Mouse (Mus musculus) cerebral cortex, adult 2 months (tissue): ENCODE data around the gene Fam193a.

Source experiments
- WGBS: fragments of 180-500 bp; shearing (Covaris S2); methylation state at CpG from one replicate; pipeline ENCODE4 v1.1.7; 2018; 5-methylcytosine and 5-hydroxymethylcytosine counted together

Fam193a gene

DNA sequence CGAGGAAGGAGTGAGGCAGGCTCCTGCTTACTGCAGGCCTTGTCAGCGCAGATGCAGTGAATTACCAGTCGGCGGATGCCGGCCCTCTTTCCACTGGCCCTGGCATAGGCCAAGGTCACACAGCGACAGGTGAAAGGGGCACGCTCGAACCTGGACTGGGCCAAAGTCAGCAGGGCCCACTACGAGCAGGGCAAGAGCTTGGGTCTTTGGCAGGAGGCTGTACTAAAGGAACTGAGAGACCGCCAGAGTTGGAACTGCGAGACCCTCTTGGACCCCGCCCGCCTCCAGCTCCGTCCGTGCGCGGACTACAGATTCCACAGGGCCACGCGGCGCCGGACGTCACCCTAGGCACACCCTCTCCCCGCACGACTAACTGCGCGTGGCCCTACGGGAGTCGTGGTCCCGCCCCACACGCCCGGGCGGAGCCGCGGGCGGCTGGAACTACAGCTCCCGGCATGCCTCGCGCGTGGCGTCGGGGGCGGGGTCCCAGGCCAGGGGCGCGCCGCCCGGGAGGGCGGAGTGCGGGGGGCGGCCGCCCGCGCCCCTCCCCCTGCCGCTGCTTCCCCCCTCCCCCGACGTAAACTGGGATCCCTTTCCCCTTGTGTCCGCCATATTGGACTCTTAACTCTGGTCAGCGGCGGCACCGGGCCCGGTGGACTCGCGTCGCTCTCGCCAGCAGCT is at the start of gene Fam193a:
Gene Fam193a, plus strand, starts transcription at position 593 of the 681 bp plus-strand sequence.
- WGBS = under 1% methylated on average over 60 of the region's 64 CpGs

DNA sequence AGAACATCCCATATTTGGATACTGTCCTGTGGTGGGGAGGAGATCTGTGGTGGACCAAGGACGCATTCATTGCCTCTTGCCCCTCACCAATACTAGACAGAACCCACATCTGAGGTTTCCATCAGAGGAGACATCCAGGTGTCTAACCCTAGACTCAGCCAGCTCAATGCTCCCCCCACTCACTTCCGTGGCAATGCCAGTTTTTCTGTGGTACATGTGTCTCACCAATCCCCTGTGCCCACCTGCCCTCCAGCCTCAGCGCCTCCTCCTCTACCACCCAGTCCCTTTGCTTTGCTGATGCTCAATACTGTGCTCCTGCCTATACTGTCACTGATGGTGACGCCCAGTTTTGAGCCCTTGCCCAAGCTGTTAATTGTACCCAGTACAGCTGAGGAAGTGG is 48.5 kb upstream of the Fam193a start:
- WGBS = 87% methylated on average over 4 of the region's 4 CpGs

DNA sequence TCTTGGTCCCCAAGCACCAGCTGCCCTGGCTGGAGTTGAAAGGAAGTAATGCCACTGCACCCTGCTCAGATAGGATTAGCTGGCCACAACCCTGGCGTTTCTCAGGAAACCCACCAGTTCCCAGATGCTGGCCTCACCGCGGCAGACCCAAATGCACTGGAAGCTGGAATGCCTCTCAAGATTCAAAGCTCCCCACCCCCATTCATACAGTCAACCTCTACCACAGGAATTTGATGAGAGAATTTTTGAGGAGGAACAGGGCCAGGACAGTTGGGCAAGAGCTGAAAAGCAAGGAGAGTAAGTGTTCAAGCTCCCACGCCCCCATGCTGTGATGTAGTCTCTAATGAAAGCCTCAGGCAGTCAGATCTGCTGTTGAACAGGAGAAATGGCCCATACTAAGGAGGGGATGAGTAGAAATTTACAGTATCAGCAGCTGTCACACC is 43.5 kb upstream of the Fam193a start:
- 45% methylated on average over 4 of the region's 4 CpGs for WGBS

DNA sequence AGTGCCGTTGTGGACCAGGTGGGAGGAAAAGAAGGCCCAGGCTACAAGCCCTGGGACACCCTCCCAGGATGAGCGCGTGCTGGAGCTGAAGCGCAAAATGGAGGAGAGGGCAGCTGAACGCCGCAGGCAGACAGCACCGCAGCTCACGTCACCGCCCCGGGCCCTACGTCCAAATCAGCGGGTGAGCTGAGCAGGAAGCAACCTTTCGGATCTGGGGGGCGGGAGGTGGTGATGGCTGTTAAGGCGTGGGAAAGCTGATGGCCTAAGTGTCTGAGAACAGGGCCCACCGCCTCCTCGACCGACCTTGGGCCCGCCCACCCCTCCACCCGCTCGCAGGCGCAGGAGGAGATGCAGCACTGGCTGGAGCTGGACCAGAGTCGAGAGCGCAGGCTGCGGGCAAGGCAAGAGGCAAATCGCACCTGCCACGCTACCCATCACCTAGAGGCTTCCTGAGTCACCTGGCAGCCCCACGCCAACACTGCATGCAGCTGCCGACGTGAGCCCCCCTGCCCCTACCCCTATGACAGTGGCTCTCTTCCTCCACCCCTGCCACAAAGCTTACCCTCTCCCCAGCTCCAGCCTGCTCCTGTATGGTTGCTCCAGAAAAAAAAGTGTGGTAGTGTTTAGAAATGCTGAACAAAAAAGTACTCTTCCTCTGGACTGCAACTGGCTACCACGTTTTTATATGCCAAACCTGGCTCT is 42.7 kb upstream of the Fam193a start:
- 24% methylated on average over 31 of the region's 31 CpGs for WGBS

DNA sequence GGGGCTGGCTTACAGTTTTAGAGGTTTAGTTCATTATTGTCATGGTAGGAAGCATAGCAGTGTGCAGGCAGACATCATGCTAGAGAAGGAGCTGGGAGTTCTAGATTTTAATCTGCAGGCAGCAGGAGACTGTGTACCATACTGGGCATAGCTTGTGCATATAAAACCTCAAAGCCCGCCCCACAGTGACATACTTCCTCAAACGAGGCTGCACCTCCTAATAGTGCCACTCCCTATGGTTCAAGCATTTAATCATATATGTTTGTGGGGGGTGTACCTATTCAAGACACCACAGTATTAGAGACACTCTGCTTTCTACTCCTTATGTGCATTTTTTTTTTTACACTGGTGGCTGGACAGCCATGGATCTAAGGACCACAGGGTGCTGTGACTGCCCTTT is 39.6 kb upstream of the Fam193a start:
- WGBS = 85% methylated on average over 2 of the region's 2 CpGs

DNA sequence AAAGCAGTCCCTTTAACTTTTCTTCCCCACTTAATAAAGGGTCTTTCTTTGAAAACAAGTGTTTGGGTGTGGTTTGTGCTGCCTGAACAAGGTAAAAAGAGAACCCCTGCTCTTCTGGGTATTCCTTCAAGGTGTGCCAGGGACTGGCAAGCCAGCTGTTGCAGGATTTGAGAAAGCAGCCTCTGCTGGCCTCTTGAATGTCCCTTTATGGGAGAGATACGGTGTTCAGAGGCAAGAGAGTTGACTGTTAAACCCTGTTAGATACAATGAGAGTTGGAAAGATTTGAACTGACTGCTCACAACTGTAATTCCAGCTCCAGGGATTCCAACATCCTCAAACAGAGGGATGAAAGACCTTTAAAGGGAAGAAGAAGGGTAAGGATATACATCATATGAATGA is 35.7 kb upstream of the Fam193a start:
- 73% methylated on average over 1 of the region's 1 CpGs for WGBS

DNA sequence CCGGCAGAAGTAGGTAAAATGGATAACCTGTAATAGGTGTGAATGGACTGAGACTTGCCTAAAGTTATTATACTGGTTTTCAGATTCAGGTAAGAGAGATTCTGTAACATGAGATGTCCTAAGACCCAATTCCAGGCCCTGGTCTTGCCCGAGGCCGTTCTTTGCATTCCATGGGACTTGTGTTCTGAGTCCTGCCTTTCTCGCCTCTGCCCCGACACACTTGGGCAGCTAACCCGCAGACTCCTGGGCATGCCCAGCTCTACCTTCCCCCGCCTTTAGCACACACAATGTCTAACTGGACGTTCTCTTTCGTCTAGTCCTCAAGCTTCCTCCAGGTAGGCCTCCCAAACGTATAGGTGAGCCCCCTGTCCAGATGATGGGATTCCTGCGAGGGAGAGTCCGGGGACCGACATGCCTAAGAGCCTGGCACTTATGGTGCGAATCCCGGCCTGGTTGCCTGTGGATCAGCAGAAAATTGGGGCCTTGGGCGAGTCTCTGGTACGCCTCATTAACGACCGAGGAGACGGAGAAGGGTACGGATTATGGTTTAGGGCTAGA is 34.1 kb upstream of the Fam193a start:
- 2% methylated on average over 21 of the region's 21 CpGs for WGBS

DNA sequence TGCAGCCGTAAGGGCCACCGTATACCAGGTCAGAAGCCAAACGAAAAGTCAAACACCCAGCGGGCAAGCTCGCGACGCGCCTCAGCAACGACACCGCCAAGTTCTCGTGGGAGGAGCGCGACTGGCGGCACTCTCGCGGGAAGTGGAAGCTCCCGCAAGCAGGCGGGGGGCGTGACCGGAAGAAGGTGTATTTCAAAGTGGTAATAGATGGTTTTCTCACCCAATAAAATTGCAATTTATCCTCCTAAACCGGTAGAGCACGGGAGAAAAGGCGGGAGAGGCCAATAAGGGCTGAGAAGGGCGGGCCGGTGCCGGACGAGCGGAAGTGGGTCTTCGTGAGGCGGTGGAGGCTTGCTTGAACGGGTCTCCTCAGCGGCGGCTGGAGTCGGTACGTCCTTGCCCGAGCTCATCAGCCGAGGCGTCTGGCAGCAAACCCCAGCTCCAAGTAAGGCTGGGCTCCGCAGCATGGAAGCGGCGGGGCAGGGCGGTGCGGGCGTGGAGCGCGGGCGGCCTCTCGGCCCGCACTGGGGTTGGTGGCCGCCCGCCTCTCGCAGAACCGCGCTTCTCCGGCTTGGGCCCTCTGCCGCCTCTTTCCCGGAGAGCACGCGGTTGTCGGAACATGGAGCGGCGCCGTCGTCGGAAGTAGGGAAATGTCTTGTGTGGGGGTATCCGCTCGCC is 33.5 kb upstream of the Fam193a start, which contains the start of gene Rnf4:
Gene Rnf4, plus strand, starts transcription at position 193 of the 678 bp plus-strand sequence.
- under 1% methylated on average over 67 of the region's 67 CpGs for WGBS

DNA sequence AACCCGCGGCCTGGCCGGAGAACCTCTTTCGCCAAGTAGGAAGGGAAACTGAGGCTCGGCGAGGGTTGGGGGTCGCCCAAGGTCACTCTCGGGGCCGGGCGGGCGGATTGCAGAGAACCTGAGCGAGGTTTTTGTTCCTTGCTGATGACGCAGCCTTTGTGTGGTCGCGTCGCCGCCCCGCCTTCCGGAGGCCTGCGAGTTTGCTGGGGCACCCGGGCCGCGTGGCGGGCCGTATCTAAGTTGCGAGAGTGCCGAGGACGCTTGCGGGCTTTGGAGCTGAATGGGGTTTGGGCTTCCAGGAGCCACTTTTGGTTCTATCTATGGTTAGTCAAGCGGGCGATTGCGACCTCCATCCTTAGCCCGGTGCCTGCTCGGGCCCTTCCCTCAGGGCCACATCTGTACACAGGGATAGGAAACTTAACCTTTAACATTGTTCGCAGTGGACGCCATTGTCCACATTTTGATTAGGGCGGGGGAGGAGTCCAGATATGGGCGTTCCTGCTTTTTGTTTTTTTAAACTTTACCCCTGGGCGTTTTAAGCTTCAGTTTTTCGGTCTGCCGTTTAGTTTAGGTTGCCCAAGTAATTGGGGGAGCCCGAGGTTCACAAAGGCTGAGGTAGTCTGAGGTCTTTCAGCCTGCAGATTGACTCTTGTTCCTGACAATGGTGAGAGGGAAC is 32.8 kb upstream of the Fam193a start:
- WGBS = under 1% methylated on average over 42 of the region's 42 CpGs

DNA sequence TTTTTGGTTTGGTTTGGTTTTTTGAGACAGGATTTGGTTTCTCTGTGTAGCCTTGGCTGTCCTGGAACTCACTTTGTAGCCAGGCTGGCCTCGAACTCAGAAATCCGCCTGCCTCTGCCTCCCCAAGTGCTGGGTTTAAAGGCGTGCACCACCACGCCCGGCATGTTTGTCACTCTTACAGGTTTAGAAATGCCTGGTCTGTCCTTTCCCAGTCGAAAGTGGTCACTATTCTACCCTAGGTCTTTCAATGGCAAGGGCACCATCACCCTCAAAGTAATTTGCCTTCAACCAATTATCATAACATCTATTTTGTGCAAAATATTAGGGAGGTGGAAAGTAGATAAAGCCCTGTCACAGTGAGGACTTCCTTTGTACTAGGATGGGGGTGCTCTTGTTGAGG is 29.5 kb upstream of the Fam193a start:
- 95% methylated on average over 6 of the region's 6 CpGs for WGBS

DNA sequence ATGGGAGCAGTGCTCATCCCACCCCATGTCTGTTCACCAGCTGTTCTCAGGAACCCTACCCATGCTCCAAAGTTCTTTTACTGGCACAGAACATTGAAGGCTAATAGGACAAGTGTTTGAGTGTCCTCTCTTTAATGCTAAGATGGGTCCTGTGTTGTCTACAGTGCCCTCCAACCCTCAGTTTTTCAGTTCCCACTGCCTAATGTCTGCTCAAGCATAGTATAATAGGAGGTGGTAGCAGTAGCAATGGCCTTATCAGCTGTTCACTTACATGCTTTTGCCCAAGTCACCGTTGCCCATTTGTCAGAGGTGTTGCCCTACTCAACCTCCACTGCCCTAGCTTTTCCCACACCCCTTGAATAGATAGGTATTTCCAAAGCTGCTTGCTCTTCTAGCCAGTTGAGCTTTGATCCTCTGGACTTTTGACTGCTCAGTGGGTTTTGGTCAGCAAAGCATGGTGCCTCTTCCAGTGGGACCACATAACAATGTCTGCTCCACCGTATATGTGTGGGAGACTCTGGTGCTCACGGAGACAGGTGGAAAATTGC is 17.6 kb upstream of the Fam193a start:
- WGBS = 85% methylated on average over 3 of the region's 3 CpGs

DNA sequence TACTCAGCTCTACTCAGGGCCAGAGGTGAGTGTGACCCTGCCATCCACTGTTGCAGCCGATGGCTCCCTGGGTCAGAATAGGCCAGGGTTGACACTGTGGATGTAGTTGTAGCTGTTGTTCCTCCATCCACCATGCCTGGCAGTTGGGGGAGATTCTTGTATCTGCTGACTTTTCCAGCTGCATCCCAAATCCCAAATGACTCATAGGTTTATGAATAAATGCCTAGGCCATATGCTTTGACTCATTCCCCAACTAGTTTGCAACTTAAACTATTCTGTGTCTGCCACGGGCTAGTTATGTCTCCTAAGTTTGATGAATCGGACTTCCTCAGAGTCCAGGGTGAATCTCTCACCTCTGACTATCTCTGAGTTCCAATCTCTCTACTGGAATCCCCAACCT is 9.5 kb upstream of the Fam193a start:
- 67% methylated on average over 3 of the region's 3 CpGs for WGBS

DNA sequence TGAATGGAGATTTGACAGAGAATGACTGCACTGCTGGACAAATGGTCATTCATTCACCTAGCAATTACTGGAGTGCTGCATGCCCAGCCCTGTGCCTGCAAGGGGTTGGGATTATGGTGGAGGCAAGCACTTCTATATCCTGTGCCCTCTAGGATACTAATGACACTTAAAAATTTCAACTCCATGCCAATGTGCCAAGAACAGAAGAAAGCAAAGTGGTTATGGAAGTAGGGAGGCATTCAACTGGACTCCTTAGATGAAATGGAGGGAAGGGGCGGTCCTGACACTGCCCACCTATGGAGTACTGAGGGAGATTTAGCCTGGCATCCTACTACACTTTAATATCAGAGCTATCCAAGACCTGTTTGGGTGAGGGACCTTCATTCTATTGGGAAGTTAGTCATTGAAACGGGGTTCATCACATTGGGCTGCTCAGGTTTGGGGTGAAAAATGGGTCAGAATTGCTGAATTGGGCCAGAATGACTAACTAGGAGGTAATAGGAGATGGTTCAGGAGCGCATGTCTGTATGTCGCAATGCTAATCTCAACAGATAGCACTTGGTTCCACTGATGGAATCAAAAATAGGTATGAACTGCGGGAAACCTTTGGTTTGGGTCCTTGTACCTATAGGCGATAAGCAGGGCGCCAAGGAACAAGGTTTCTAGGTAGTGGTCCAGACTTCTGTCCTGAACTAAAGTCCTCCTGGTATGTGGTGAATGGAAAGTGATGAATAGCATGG is 1.0 kb upstream of the Fam193a start:
- 72% methylated on average over 7 of the region's 7 CpGs for WGBS

DNA sequence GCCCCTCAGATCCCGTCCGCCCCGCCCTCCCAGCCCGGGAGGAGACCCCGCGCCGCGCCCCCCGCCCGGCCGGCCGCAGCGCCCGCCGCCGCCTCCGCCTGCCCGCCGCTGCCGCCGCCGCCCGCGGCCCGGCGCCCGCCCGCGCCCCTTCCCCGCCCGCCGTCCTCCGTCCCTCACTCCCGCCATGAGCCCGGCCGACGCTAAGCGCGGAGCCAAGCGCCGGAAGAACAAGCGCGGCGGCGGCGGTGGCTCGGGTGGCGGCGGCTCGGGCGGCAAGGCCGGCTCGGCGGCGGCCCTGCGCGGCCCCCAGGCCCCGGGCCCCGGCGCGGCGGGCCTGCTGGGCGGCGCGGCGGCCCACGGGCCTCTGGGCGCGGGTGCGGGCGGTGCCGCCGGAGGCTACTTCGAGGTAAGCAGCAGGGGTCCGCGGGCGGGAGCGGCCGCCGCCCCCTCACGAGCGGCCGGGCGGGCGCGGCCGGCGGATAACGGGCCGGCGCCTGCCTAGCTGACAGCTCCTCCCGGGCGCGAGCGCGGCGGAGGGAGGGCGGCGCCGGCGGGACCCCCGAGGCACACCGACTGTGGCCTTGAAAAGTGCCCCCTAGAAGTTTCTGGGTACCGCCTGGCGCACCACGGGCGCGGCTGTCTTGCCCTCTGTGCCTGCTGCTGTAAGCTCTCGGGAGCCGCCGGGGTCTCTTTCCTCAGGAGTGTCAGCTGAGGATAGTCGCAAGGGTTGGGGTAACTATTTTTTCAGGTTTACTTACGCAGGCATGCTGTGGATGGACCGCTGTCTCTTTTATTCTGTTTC is 490 bp downstream of the Fam193a start:
- WGBS = 3% methylated on average over 99 of the region's 114 CpGs

DNA sequence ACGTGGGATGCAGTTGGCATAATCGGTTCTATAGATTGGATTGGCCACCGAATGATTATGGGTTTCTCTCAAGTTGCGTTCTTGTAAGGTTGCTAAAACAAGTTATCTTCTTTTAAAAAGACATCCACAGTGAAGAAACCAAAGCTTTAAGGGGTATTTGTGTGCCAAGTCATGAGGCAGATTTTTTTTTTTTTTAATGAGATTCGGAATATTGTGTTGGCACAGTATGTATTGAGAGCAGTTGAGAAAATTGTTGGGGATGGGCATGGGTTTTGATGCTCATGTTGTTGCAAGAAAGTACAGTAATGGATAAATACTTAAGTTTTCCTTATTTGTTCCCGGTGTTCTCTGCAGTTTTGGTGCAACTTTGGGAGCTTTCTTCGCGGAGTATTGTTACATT is 1.1 kb downstream of the Fam193a start:
- 9% methylated on average over 8 of the region's 8 CpGs for WGBS

DNA sequence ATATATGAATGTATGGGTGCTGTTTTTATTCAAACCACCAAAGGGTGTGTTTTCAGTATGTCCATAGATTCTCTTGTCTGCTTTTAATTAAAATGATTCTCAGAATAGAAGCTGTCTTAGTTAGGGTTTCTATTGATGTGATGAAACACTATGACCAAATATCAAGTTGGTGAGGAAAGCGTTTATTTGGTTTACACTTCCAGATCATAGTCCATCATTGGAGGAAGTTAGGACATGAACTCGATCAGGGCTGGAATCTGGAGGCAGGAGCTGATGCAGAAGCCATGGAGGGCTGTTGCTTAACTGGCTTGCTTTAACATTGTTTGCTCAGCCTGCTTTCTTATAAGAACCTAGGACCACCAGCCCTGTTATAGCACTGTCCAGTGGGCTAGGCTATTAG is 12.0 kb downstream of the Fam193a start:
- WGBS = 87% methylated on average over 2 of the region's 2 CpGs

DNA sequence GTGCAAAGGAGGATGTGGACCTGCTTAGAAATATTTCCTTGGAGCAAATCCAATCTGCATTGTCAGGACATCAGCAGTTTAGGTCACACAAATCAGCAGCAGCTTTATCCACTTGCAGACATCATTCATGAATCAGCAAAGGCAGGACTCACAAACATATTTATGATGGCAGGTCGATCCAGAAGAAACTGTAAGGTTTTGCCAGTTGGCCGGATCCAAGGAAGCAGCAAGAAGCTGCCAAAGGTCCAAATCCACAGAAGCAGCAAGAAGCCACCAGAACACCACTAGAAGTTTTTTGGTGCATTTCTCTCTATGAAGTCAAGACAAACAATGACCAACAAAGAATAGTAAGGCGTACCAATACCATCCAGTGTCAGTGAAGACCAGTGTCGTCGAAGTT is 15.9 kb downstream of the Fam193a start:
- 90% methylated on average over 5 of the region's 5 CpGs for WGBS

DNA sequence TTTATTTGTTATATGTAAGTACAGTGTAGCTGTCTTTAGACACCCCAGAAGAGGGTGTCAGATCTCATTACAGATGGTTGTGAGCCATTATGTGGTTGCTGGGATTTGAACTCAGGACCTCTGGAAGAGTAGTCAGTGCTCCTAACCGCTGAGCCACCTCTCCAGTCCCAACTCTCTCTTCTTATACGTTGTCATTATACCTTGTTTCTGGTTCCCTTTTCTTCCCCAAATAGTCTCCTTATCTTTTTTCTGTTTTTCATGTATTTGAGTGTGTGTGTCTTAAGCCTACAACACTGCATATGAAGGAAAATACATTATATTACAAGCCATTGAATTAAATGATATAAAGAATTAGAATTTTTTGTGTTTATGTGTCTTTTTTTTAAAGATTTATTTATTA is 17.0 kb downstream of the Fam193a start:
- 95% methylated on average over 2 of the region's 2 CpGs for WGBS

DNA sequence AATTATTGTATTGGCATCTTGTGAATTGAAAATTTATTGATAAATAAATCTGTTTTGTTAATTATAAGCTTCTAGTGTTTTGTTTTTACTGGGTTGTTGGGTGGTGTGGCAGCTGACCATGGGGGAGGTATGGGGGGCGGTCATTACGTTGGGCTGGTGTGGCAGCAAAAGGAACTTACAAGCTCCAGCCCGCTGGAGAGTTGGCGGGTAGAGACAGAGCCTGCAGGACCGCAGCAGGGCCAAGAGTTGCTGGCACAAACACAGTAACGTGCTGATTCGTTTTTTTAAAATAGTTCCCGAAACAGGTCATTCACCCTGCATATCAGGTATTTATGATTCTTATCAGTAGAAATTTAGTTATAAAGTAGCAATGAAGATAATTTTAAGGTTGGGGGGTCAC is 23.5 kb downstream of the Fam193a start:
- 78% methylated on average over 8 of the region's 8 CpGs for WGBS

DNA sequence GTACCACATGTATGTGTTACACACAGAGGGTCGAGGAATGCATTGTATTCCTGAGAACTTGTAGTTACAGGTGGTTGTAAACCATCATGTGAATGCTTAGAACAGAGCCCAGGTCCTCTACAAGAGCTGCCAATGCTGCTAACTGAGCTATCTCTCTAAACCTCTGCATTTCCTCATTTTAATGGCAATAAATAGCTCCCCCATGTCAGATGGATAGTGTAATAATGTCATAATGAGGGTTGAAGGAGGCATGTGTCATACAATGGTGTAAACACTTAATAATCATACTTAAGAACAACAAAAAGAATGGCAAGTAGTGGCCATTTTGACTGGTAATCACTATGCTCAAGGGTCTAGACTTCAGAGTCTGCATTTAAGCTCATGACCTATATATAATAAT is 25.6 kb downstream of the Fam193a start:
- WGBS = 95% methylated on average over 1 of the region's 1 CpGs
